Mouse (Mus musculus) stomach, embryonic 16.5 days (tissue): ENCODE measurements around the gene Cyb5b. TPM values are rescaled to one million over a fixed set of nuclear protein-coding genes. Genes with fewer than 3 reads are reported as not detected.

Source experiments
- ATAC-seq: fragments of 200-750 bp; cut with Nextera tagmentation; 2 replicates; pipeline ENCODE4 v1.8.0; 2017; ENCODE audit warnings: moderate number of reproducible peaks, moderate TSS enrichment; ENCODE audit not compliant: insufficient read depth, low FRiP score
- H3K27ac ChIP-seq: fragments of 300-500 bp; sonication (generic); 2 replicates; pipeline ENCODE4 v1.5.1; 2014; ENCODE audit warnings: low read length
- H3K27me3 ChIP-seq: fragments of 300-500 bp; sonication (generic); 2 replicates; pipeline ENCODE4 v1.6.1; 2014; ENCODE audit warnings: low read length, control low read depth, mixed read lengths; ENCODE audit not compliant: control insufficient read depth, insufficient read depth
- H3K36me3 ChIP-seq: fragments of 300-500 bp; sonication (generic); 2 replicates; pipeline ENCODE4 v1.6.1; 2014; ENCODE audit warnings: low read length; ENCODE audit not compliant: control insufficient read depth, insufficient read depth
- H3K4me1 ChIP-seq: fragments of 300-500 bp; sonication (generic); 2 replicates; pipeline ENCODE4 v1.6.1; 2014; ENCODE audit warnings: low read length, control low read depth, mixed read lengths; ENCODE audit not compliant: control insufficient read depth, insufficient read depth
- H3K4me2 ChIP-seq: fragments of 300-500 bp; sonication (generic); 2 replicates; pipeline ENCODE4 v1.6.1; 2014; ENCODE audit warnings: low read depth, low read length, mixed read lengths
- H3K4me3 ChIP-seq: fragments of 300-500 bp; sonication (generic); replicated peaks from 2 replicates; pipeline ENCODE4 v1.5.1; 2014; ENCODE audit warnings: mild to moderate bottlenecking, low read length
- H3K9ac ChIP-seq: fragments of 300-500 bp; sonication (generic); 2 replicates; pipeline ENCODE4 v1.6.1; 2014; ENCODE audit warnings: low read length
- H3K9me3 ChIP-seq: fragments of 300-500 bp; sonication (generic); replicated peaks from 2 replicates; pipeline ENCODE4 v1.6.1; 2016; ENCODE audit warnings: low read length, control low read depth; ENCODE audit not compliant: control insufficient read depth
- WGBS: fragments of 180-500 bp; shearing (Covaris S2); extraction: QIAGEN DNeasy Blood & Tissue Kit; methylation state at CpG from one replicate; pipeline ENCODE4 v1.1.7; 2014; 5-methylcytosine and 5-hydroxymethylcytosine counted together
- polyA plus RNA-seq: library from polyadenylated mRNA; unstranded; fragments of >200 nt; fragmentation: Nextera tagmentation; extraction: Ambion mirVana; gene quantifications from 2 replicates; pipeline ENCODE4 v1.2.1, GENCODE M21; 2015

The Cyb5b gene
- polyA plus RNA-seq, 1 experiment from 2014 or later: 104 TPM

DNA sequence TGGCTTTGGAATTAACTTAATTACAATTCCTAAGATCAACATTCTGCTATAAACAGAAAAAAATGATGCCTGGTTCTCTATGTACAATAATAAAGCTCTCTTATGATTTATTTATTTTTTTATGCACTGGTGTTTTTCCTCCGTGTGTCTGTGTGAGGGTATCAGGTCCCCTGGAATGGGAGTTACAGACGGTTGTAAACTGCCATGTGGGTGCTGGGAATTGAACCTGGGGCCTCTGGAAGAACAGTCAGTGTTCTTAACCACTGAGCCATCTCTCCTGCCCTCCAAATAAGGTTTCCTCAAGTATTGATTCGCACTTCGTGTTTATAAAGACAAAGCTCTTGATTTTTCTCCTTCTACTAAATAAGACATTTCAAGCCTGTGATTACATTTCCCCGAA lies 12.1 kb upstream of the Cyb5b start:
- 70% methylated on average over 5 of the region's 5 CpGs for WGBS
- no peaks in the 10 kb centered on the region for H3K9me3 ChIP-seq
- no peaks in the 10 kb centered on the region for H3K27me3 ChIP-seq
- no peak overlapping the region for H3K9ac ChIP-seq
- no peak for ATAC-seq
- H3K27ac ChIP-seq: no peak overlapping the region
- no peaks in the 10 kb centered on the region for H3K36me3 ChIP-seq
- H3K4me2 ChIP-seq: no peak overlapping the region
- peaks cover 12% of the 10 kb centered on the region; the same call in 1 of the 2 replicates for H3K4me1 ChIP-seq
- no peak overlapping the region for H3K4me3 ChIP-seq

- 50% methylated on average over 13 of the region's 13 CpGs for WGBS
- no peak overlapping the region for H3K4me2 ChIP-seq
- peaks cover 6% of the 10 kb centered on the region; the same call in 1 of the 2 replicates for H3K4me1 ChIP-seq
- no peak overlapping the region for H3K9ac ChIP-seq
- no peak overlapping the region for H3K4me3 ChIP-seq
- H3K27me3 ChIP-seq: no peaks in the 10 kb centered on the region
- H3K27ac ChIP-seq: 0 out of 2 replicates have a peak overlapping the region, but pooled peaks have one; percentile 38
- no peaks in the 10 kb centered on the region for H3K9me3 ChIP-seq
- ATAC-seq: peak; percentile 80; the same call in 1 of the 2 replicates
- no peaks in the 10 kb centered on the region for H3K36me3 ChIP-seq
Observed at GRCm38 (mm10) chr8:107139704-107140470, 10.6 kb upstream of the Cyb5b start.

- Histone ChIP-seq H3K9ac (no peak overlapping the region), H3K36me3 (no peaks in the 10 kb centered on the region), H3K4me1 (peaks cover 6% of the 10 kb centered on the region; the same call in 1 of the 2 replicates), H3K4me3 (no peak overlapping the region), H3K4me2 (no peak overlapping the region), H3K9me3 (no peaks in the 10 kb centered on the region), H3K27me3 (no peaks in the 10 kb centered on the region), H3K27ac (no peak overlapping the region)
- no peak; the same call in 1 of the 2 replicates for ATAC-seq
- WGBS: 56% methylated on average over 4 of the region's 4 CpGs
Observed at GRCm38 (mm10) chr8:107142539-107142938, 7.9 kb upstream of the Cyb5b start.

DNA sequence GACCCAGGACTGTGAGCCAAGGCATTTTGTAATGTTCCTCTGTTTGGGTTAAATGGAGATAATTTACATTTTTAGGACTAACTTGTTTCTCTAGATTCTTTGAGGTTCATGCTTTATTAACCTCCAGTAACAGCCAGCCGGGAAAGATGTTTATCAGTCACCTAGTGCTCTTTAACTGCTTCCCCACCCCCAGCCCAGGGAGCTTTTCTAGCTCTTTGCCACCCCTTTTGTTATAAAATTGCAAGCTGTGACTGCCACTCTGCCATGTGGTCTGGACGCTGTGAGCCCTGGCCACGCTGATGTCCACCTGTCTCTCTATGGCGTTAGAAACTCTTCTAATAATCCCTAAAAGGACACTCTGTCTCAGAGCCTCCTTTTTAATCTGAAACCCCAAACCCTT lies 6.9 kb upstream of the Cyb5b start:
- no peak overlapping the region for H3K27ac ChIP-seq

GRCm38 (mm10) chr8:107146186-107146585 lies 4.3 kb upstream of the Cyb5b start:
- Histone ChIP-seq H3K4me2 (no peak overlapping the region), H3K9ac (no peak overlapping the region), H3K27me3 (no peaks in the 10 kb centered on the region), H3K4me3 (no peak overlapping the region), H3K9me3 (no peaks in the 10 kb centered on the region), H3K36me3 (no peaks in the 10 kb centered on the region), H3K27ac (no peak overlapping the region), H3K4me1 (0 out of 2 replicates have a peak, but pooled peaks cover 4% of the 10 kb centered on the region)
- no peak for ATAC-seq

More for the DNA sequence above, 6.9 kb upstream of the Cyb5b start:
- Histone ChIP-seq H3K4me3 (no peak overlapping the region), H3K4me2 (no peak overlapping the region), H3K27me3 (no peaks in the 10 kb centered on the region), H3K9ac (no peak overlapping the region), H3K36me3 (no peaks in the 10 kb centered on the region), H3K9me3 (no peaks in the 10 kb centered on the region), H3K4me1 (peaks cover 6% of the 10 kb centered on the region; the same call in 1 of the 2 replicates)
- no peak for ATAC-seq
- WGBS: 56% methylated on average over 4 of the region's 4 CpGs

GRCm38 (mm10) chr8:107148802-107149201 lies 1.6 kb upstream of the Cyb5b start:
- no peaks in the 10 kb centered on the region for H3K9me3 ChIP-seq
- H3K27me3 ChIP-seq: no peaks in the 10 kb centered on the region
- H3K9ac ChIP-seq: no peak overlapping the region
- no peak overlapping the region for H3K4me3 ChIP-seq
- 80% methylated on average over 5 of the region's 5 CpGs for WGBS
- no peak overlapping the region for H3K4me2 ChIP-seq
- 0 out of 2 replicates have a peak, but pooled peaks cover 8% of the 10 kb centered on the region for H3K4me1 ChIP-seq
- ATAC-seq: no peak
- 0 out of 2 replicates have a peak, but pooled peaks cover under 1% of the 10 kb centered on the region for H3K36me3 ChIP-seq
- H3K27ac ChIP-seq: no peak overlapping the region

- H3K4me1 ChIP-seq: 0 out of 2 replicates have a peak, but pooled peaks cover 8% of the 10 kb centered on the region
- peak overlapping the region; percentile 91 for H3K4me3 ChIP-seq
- H3K9me3 ChIP-seq: no peaks in the 10 kb centered on the region
- peak overlapping the region; percentile 79 for H3K9ac ChIP-seq
- no peaks in the 10 kb centered on the region for H3K27me3 ChIP-seq
- H3K27ac ChIP-seq: peak overlapping the region; percentile 74
- 0 out of 2 replicates have a peak, but pooled peaks cover 4% of the 10 kb centered on the region for H3K36me3 ChIP-seq
- 0 out of 2 replicates have a peak, but pooled peaks have one; percentile 6 for ATAC-seq
- peak overlapping the region; percentile 75 for H3K4me2 ChIP-seq
- 31% methylated on average over 6 of the region's 6 CpGs for WGBS
Observed at GRCm38 (mm10) chr8:107150057-107150403, 410 bp upstream of the Cyb5b start.

- no peak for ATAC-seq
- H3K9ac ChIP-seq: peak overlapping the region; percentile 79
- WGBS: 62% methylated on average over 7 of the region's 7 CpGs
- no peaks in the 10 kb centered on the region for H3K9me3 ChIP-seq
- H3K4me1 ChIP-seq: 0 out of 2 replicates have a peak, but pooled peaks cover 8% of the 10 kb centered on the region
- H3K27me3 ChIP-seq: no peaks in the 10 kb centered on the region
- peaks cover 12% of the 10 kb centered on the region for H3K36me3 ChIP-seq
- H3K27ac ChIP-seq: peak overlapping the region; percentile 74; the same call in 1 of the 2 replicates
- peak overlapping the region; percentile 91 for H3K4me3 ChIP-seq
- peak overlapping the region; percentile 75 for H3K4me2 ChIP-seq
Observed at GRCm38 (mm10) chr8:107151212-107151920, 926 bp downstream of the Cyb5b start.
